Mouse (Mus musculus) midbrain, postnatal 0 days (tissue): ENCODE measurements around the gene Rnd1. TPM values are rescaled to one million over a fixed set of nuclear protein-coding genes. Genes with fewer than 3 reads are reported as not detected.

Experiments
- ATAC-seq: fragments of 200-750 bp; cut with Nextera tagmentation; 2 replicates; pipeline ENCODE4 v1.8.0; 2017; ENCODE audit warnings: moderate number of reproducible peaks, mild to moderate bottlenecking, moderate TSS enrichment, moderate library complexity; ENCODE audit not compliant: low FRiP score
- DNase-seq: peaks from one replicate; pipeline ENCODE4 v3.0.0-alpha.2; 2015; ENCODE audit warnings: low spot score
- H3K27ac ChIP-seq: fragments of 300-500 bp; sonication (generic); 2 replicates; pipeline ENCODE4 v1.5.1; 2014; ENCODE audit warnings: low read depth, mild to moderate bottlenecking, low read length, mixed read lengths
- H3K27me3 ChIP-seq: fragments of 300-500 bp; sonication (generic); 2 replicates; pipeline ENCODE4 v1.6.1; 2014; ENCODE audit warnings: low read length, control low read depth, mixed read lengths; ENCODE audit not compliant: insufficient read depth
- H3K36me3 ChIP-seq: fragments of 300-500 bp; sonication (generic); 2 replicates; pipeline ENCODE4 v1.6.1; 2014; ENCODE audit warnings: low read length, control low read depth, mixed read lengths; ENCODE audit not compliant: insufficient read depth
- H3K4me1 ChIP-seq: fragments of 300-500 bp; sonication (generic); 2 replicates; pipeline ENCODE4 v1.6.1; 2014; ENCODE audit warnings: mild to moderate bottlenecking, control low read depth, antibody characterized with exemption, low read length, mixed read lengths; ENCODE audit not compliant: insufficient read depth
- H3K4me2 ChIP-seq: fragments of 300-500 bp; sonication (generic); 2 replicates; pipeline ENCODE4 v1.6.1; 2014; ENCODE audit warnings: low read depth, mild to moderate bottlenecking, low read length, mixed read lengths; ENCODE audit not compliant: poor library complexity, severe bottlenecking
- H3K4me3 ChIP-seq: fragments of 300-500 bp; sonication (generic); 2 replicates; pipeline ENCODE4 v1.5.1; 2014; ENCODE audit warnings: low read depth, mild to moderate bottlenecking, low read length, moderate library complexity
- H3K9ac ChIP-seq: fragments of 300-500 bp; sonication (generic); replicated peaks from 2 replicates; pipeline ENCODE4 v1.6.1; 2014; ENCODE audit warnings: mild to moderate bottlenecking, low read length, moderate library complexity, mixed read lengths; ENCODE audit not compliant: poor library complexity, severe bottlenecking
- H3K9me3 ChIP-seq: fragments of 300-500 bp; sonication (generic); 2 replicates; pipeline ENCODE4 v1.6.1; 2016; ENCODE audit warnings: low read length, control low read depth
- CTCF ChIP-seq: IDR thresholded peaks from 2 replicates; pipeline ENCODE4 v1.5.1; 2016; ENCODE audit warnings: antibody characterized with exemption, mild to moderate bottlenecking
- WGBS: fragments of 180-500 bp; shearing (Covaris S2); extraction: QIAGEN DNeasy Blood & Tissue Kit; methylation state at CpG from one replicate; pipeline ENCODE4 v1.1.7; 2014; 5-methylcytosine and 5-hydroxymethylcytosine counted together
- polyA plus RNA-seq: library from polyadenylated mRNA; unstranded; fragments of >200 nt; fragmentation: Nextera tagmentation; extraction: Ambion mirVana; gene quantifications from 2 replicates; pipeline ENCODE4 v1.2.1, GENCODE M21; 2015
- total RNA-seq: library from RNA; depleted of rRNA; stranded (reverse); fragments of >200 nt; gene quantifications from 2 replicates; pipeline ENCODE4 v1.2.3, GENCODE M21; 2014

The Rnd1 gene
- total and polyA plus RNA-seq, 2 experiments from 2014 or later: 20.7 to 42.9 TPM

- 60% methylated on average over 6 of the region's 6 CpGs for WGBS
These were observed 47.8 kb downstream of the Rnd1 start for GRCm38 (mm10) chr15:98629464-98629863.

GRCm38 (mm10) chr15:98628589-98629254 is 48.5 kb downstream of the Rnd1 start:
- DNase-seq (peak; percentile 54), ATAC-seq (peak; percentile 25; the same call in 1 of the 2 replicates)
- no peak for TF ChIP-seq CTCF
- 9% methylated on average over 20 of the region's 20 CpGs for WGBS
- H3K4me2 ChIP-seq: peak overlapping the region; percentile 33
- no peaks in the 10 kb centered on the region for H3K27me3 ChIP-seq
- H3K36me3 ChIP-seq: no peaks in the 10 kb centered on the region
- H3K27ac ChIP-seq: peak overlapping the region; percentile 38; the same call in 1 of the 2 replicates
- H3K9ac ChIP-seq: peak overlapping the region; percentile 14; the same call in 1 of the 2 replicates
- no peaks in the 10 kb centered on the region for H3K9me3 ChIP-seq
- peaks cover 8% of the 10 kb centered on the region; the same call in 1 of the 2 replicates for H3K4me1 ChIP-seq
- no peak overlapping the region for H3K4me3 ChIP-seq

More at GRCm38 (mm10) chr15:98629464-98629863, 47.8 kb downstream of the Rnd1 start:
- Histone ChIP-seq H3K4me2 (no peak overlapping the region), H3K4me3 (no peak overlapping the region), H3K4me1 (peaks cover 8% of the 10 kb centered on the region; the same call in 1 of the 2 replicates), H3K27me3 (no peaks in the 10 kb centered on the region), H3K9ac (no peak overlapping the region), H3K9me3 (no peaks in the 10 kb centered on the region), H3K36me3 (no peaks in the 10 kb centered on the region), H3K27ac (no peak overlapping the region)
- ATAC-seq (no peak), DNase-seq (no peak)
- no peak for TF ChIP-seq CTCF

GRCm38 (mm10) chr15:98626487-98627212 is 50.6 kb downstream of the Rnd1 start:
- no peak overlapping the region for H3K4me2 ChIP-seq
- ATAC-seq (no peak), DNase-seq (no peak)
- TF ChIP-seq CTCF: 0 out of 2 replicates have a peak, but pooled peaks have one; percentile 3
- H3K27ac ChIP-seq: no peak overlapping the region
- no peaks in the 10 kb centered on the region for H3K9me3 ChIP-seq
- peaks cover 8% of the 10 kb centered on the region; the same call in 1 of the 2 replicates for H3K4me1 ChIP-seq
- H3K36me3 ChIP-seq: no peaks in the 10 kb centered on the region
- 77% methylated on average over 7 of the region's 7 CpGs for WGBS
- no peaks in the 10 kb centered on the region for H3K27me3 ChIP-seq
- no peak overlapping the region for H3K4me3 ChIP-seq
- no peak overlapping the region for H3K9ac ChIP-seq

GRCm38 (mm10) chr15:98626078-98626477 is 51.2 kb downstream of the Rnd1 start:
- Histone ChIP-seq H3K9me3 (no peaks in the 10 kb centered on the region), H3K4me3 (no peak overlapping the region), H3K4me2 (no peak overlapping the region), H3K9ac (no peak overlapping the region), H3K36me3 (no peaks in the 10 kb centered on the region), H3K4me1 (peaks cover 8% of the 10 kb centered on the region; the same call in 1 of the 2 replicates), H3K27me3 (no peaks in the 10 kb centered on the region), H3K27ac (no peak overlapping the region)
- ATAC-seq (no peak), DNase-seq (no peak)
- no peak for TF ChIP-seq CTCF
- 19% methylated on average over 8 of the region's 8 CpGs for WGBS

GRCm38 (mm10) chr15:98623361-98623821 is 53.9 kb downstream of the Rnd1 start:
- no peak for DNase-seq
- no peak for TF ChIP-seq CTCF
- Histone ChIP-seq H3K27me3 (peaks cover 3% of the 10 kb centered on the region; the same call in 1 of the 2 replicates), H3K9me3 (no peaks in the 10 kb centered on the region), H3K36me3 (no peaks in the 10 kb centered on the region), H3K27ac (no peak overlapping the region), H3K9ac (no peak overlapping the region), H3K4me1 (peaks cover 2% of the 10 kb centered on the region; the same call in 1 of the 2 replicates), H3K4me2 (no peak overlapping the region), H3K4me3 (no peak overlapping the region)
- ATAC-seq: no peak
- WGBS: 61% methylated on average over 5 of the region's 5 CpGs

- H3K4me3 ChIP-seq: no peak overlapping the region
- peaks cover 3% of the 10 kb centered on the region; the same call in 1 of the 2 replicates for H3K27me3 ChIP-seq
- no peak for TF ChIP-seq CTCF
- WGBS: 22% methylated on average over 6 of the region's 6 CpGs
- DNase-seq (no peak), ATAC-seq (no peak)
- H3K27ac ChIP-seq: no peak overlapping the region
- no peaks in the 10 kb centered on the region for H3K4me1 ChIP-seq
- no peaks in the 10 kb centered on the region for H3K9me3 ChIP-seq
- H3K36me3 ChIP-seq: no peaks in the 10 kb centered on the region
- H3K9ac ChIP-seq: no peak overlapping the region
- H3K4me2 ChIP-seq: no peak overlapping the region
These were observed 54.5 kb downstream of the Rnd1 start for GRCm38 (mm10) chr15:98622721-98623120.
